Mouse (Mus musculus): ENCODE data around the gene Adprm.

Gene Adprm

DNA sequence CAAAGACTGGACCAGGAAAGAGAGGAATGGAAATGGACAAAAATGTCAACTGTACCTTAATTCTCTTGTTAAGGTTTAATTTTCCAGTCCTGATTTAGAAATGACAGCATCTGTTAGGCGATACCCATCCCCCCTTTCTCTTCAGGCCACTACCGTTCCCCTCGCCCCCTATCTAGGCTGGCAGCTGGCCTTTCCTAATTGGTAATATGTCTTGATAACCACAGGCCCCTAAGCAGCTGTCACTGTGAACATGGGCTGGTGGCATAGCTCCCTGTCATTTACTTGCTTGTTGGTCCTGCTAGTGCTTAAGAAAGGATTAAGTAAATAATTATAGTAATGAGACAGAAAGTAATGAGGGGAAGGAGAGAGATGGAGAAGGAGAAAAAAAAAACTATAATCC, 25.0 kb upstream of the Adprm start:
- in situ Hi-C loops (cut with MboI, MseI), result no loop called here

DNA sequence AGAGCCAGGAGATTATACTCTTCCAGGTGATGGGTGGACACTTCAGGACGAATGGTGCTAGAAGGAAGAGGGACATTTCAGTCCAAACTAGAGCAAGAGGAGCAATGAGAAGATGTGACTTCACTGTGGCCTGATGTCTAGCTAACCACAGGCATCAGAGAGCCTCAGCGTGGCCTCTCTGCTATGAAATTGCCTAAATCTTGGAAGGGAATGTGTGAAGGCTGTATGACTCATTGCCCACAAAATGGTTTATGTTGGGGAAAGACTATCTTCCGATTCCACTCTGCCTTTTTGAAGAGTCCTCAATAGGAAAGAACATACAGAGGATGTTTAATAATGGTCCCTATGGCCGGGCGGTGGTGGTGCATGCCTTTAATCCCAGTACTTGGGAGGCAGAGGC, 24.4 kb upstream of the Adprm start:
- in situ Hi-C loops (cut with MboI, MseI), result no loop called here

DNA sequence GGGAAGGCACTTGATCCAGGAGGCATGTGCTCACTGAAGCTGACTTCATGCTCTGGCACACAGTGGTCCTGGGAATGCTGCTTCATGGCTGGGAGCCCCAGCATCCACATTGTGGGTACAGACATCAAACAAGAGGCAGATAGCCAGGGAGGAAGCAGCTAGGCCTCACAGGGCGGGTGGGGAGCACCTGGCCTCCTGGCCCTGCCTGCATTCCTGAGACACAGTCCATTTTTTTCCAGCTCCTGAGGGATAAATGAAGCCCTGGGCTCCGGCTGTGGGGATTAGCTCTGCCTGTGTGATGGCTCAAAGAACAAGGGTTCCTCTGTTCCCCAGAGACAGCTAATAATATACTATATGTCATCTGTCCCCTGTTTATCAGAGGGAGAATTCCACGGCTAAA, 22.6 kb upstream of the Adprm start:
- in situ Hi-C loops (cut with MboI, MseI), result no loop called here

- in situ Hi-C loops (cut with MboI, MseI), result no loop called here
These were observed 20.3 kb upstream of the Adprm start for GRCm38 (mm10) chr11:67072615-67073130.

- in situ Hi-C loops (cut with MboI, MseI), result no loop called here
These were observed 15.3 kb upstream of the Adprm start for GRCm38 (mm10) chr11:67067741-67068140.

DNA sequence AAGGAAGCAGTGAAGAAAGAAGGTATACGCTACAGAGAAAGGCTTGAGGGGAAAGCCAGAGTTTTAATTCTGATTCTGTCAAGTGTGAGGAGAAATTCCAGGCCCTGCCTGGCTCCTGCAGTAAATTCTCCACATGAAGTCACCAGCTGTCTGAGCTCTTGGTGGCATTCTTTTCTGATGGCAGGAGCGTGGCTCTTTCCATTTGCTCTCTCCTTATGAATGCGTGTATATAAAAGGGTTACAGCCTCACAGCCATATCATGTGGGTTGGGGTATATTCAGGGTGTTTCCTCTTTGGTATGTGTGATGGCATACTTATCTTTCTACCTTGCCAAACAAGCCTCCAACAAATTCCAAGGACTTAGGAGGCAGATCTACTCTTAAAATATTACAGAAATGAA, 10.3 kb upstream of the Adprm start:
- in situ Hi-C loops (cut with MboI, MseI), result no loop called here

DNA sequence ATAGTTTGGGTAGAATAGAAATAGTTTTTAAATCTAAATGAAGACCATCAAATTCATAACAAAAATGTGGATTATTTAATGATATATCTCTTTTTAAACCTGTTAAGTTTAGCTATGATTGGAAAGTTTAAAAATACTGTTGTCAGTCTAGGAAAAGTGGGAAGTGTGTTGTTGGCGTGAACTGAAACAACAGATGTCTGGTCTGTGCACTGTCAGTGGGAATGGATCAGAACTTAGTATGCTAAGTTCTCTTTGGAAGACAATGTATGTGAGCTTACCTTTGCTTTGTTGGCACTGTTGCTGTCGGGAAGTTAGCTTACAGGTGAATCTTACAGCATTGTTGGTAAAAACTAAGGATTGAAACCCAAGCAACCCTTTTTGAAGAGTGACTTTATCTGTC, 8.9 kb upstream of the Adprm start:
- in situ Hi-C loops (cut with MboI, MseI), result no loop called here

DNA sequence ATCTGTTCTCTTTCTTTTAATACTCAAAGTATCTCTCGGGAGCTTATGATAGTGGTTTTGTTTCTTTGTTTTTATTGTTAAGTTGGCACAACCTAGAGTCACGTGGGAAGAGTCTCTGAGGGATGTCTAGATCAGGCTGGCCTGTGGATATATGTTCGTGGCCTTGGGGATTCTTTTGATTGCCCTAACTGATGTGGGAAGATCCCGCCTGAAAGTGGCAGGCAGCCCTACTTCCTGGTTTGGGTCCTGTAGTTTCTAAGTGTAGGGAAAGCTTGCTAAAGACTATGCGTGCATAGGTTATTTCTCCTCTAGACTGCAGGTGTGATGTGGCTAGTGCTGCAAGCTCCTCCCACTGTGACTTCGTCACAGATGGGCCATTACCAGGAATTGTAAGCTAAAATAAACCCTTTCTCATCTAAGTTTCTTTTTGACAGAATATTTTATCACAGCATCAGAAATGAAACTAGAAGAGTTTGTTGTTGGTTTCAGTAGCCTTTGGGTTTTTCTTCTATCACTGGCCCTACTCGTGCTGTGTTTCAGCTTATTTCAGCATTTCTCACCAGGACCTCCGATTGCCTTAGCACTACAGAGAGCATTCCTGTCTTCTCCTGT, 2.5 kb upstream of the Adprm start:
- in situ Hi-C loops (cut with MboI, MseI), result no loop called here

GRCm38 (mm10) chr11:67051676-67052320, 596 bp downstream of the Adprm start:
- in situ Hi-C loops (cut with MboI, MseI), result no loop called here

GRCm38 (mm10) chr11:67049256-67049655, 3.1 kb downstream of the Adprm start:
- in situ Hi-C loops (cut with MboI, MseI), result loop anchor here (25.0 kb wide), 1 partner anchor 1237 kb away; the partner anchor contains the start of gene Zkscan6

DNA sequence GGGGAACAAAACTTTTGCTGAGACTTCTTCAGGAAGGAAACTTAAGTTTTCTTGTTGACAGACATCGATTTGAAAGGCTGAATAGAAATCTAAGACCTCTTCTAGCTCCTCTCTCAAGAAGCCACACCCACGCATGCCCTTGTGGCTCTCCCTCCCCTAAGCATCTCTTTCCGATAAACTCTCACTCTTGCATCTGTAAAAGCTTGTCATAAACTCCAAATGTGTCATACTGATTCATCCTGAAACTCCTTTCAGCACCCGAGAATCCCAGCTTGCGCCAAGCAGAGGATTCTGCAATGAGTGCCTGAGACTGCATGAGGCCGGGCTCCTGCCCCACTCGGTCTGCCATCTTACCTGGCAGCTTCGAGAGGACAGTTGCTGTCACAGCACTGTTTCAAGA, 3.9 kb downstream of the Adprm start:
- in situ Hi-C loops (cut with MboI, MseI), result loop anchor here (25.0 kb wide), 1 partner anchor 1236 kb away; the partner anchor contains the start of gene Zkscan6

DNA sequence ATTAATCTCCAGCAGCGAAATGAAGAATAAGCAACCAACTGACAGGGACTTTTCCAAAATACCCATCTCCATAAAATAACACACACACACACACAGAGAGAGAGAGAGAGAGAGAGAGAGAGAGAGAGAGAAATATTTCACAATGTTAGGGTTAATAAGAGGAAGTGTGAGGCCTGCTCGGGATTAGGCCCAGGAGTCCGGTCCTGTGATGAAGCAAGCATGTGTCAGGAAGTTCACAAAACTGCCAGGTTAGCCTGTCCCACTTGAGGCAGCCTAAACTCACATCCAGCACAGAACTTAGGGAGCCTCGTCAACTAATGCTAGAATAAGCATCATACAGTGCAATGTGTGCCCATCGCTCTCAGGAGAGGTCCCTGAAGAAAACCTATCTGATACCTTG, 5.2 kb downstream of the Adprm start:
- in situ Hi-C loops (cut with MboI, MseI), result loop anchor here (25.0 kb wide), 1 partner anchor 1235 kb away; the partner anchor contains the start of gene Zkscan6

GRCm38 (mm10) chr11:67044959-67045358, 7.4 kb downstream of the Adprm start:
- in situ Hi-C loops (cut with MboI, MseI), result loop anchor here (25.0 kb wide), 1 partner anchor 1233 kb away; the partner anchor contains the start of gene Zkscan6

DNA sequence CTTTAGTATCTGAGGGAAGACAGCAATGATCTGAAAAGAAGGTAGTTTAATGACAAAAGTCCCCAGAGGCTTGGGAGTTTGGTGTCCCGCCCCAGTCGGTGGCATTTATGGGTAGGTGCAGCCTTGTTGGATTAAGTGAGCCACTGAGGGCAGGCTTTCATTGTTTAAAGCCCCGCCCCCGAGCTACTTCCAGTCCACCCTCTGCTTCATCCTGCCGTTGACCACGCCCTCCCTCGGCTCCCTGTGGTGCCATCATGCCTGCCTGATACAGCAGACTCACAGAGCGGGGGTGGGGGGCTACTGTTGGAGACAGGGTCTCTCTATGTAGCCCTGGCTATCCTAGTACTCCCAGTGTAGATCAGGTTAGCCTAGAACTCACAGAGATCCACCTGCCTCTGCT, 9.4 kb downstream of the Adprm start:
- in situ Hi-C loops (cut with MboI, MseI), result loop anchor here (25.0 kb wide), 1 partner anchor 1231 kb away; the partner anchor contains the start of gene Zkscan6

DNA sequence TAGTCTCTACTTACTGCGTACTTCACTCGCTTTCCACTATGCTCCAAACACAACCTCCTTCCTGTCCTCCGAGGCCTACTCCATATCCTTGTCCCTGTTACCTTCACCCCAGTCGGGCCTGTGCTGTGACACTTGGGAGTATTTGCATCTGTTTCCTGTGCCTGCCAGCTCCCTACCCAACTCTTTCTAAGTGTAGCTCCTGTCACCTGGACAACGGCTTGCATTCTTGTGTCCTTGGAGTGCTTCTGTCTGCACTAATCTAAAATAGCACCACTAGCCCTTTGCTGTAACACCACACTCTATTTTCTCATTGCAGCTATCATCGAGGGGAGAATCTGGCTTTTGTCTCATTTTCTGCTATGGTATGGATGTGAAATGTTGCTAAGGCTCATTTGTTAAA, 11.9 kb downstream of the Adprm start:
- in situ Hi-C loops (cut with MboI, MseI), result loop anchor here (25.0 kb wide), 1 partner anchor 1228 kb away; the partner anchor contains the start of gene Zkscan6

- in situ Hi-C loops (cut with MboI, MseI), result loop anchor here (25.0 kb wide), 1 partner anchor 1227 kb away; the partner anchor contains the start of gene Zkscan6
These were observed 12.6 kb downstream of the Adprm start for GRCm38 (mm10) chr11:67039799-67040198.

DNA sequence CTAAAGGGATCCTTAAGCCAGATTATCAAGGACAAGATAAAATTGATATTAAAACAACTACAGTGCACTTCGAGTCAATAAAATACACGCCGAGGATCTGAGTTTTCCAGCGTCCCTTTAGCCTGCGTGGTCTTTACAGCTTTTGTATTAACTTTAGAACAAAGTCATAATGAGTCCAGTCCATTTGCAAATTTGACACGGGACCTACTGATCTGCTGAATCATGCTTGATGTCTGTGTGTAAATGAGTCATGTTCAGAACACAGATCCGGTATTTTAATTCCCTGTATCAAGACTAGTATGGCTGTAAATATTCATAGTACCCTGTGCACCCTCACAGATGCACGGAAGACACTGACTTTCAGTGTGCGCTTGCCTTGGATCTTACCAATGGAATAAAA, 15.5 kb downstream of the Adprm start:
- in situ Hi-C loops (cut with MboI, MseI), result loop anchor here (25.0 kb wide), 1 partner anchor 1225 kb away; the partner anchor contains the start of gene Zkscan6

DNA sequence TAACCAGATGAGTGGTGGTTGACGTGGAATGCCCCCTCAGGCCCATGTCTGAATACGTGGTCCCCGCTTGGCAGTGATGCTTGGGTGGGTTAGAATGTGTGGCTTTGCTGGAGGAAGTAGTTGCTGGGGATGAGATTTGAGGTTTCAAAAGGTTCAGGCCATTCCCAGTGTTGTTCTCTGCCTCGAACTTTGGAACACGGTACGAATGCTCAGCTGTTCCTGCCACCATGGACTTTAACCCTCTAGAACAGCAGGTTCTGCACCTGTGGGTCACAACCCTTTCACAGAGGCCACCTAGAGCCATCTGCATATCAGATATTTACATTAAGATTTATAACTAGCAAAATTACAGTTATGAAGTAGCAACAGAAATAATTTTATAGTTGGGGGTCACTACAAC, 16.2 kb downstream of the Adprm start:
- in situ Hi-C loops (cut with MboI, MseI), result loop anchor here (25.0 kb wide), 1 partner anchor 1224 kb away; the partner anchor contains the start of gene Zkscan6

DNA sequence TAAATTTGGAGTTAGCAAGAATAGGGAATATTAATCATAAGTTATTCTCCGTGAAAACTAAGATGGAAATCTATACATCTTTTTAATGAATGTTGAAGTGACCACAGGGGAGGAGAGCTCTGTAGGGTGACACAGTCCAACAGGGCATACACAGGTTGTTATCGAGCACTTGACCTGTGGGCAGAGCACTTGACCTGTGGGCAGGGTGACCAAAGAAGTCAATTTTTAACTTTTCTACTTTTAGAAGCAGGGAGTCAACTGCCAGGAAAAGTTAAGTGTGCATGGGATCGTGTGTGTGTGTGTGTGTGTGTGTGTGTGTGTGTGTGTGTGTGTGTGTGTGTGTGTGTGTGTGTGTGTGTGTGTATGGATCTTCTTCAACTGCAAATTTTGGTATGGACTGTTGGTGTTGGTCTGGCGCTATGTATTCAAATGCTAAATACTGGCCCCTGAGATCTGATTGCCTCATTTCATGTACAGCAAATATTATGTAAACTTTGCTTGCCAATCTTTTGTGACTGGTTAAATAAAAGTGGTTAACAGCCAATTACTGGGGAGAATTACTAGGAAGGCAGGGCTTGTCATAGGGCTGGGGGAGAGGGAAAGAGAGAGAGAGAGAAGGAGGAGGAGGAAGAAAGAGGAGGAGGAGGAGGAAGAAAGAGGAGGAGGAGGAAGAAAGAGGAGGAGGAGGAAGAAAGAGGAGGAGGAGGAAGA, 17.5 kb downstream of the Adprm start:
- in situ Hi-C loops (cut with MboI, MseI), result loop anchor here (25.0 kb wide), 1 partner anchor 1223 kb away; the partner anchor contains the start of gene Zkscan6

GRCm38 (mm10) chr11:67031603-67031915, 20.8 kb downstream of the Adprm start:
- in situ Hi-C loops (cut with MboI, MseI), result loop anchor here (25.0 kb wide), 1 partner anchor 1219 kb away; the partner anchor contains the start of gene Zkscan6

DNA sequence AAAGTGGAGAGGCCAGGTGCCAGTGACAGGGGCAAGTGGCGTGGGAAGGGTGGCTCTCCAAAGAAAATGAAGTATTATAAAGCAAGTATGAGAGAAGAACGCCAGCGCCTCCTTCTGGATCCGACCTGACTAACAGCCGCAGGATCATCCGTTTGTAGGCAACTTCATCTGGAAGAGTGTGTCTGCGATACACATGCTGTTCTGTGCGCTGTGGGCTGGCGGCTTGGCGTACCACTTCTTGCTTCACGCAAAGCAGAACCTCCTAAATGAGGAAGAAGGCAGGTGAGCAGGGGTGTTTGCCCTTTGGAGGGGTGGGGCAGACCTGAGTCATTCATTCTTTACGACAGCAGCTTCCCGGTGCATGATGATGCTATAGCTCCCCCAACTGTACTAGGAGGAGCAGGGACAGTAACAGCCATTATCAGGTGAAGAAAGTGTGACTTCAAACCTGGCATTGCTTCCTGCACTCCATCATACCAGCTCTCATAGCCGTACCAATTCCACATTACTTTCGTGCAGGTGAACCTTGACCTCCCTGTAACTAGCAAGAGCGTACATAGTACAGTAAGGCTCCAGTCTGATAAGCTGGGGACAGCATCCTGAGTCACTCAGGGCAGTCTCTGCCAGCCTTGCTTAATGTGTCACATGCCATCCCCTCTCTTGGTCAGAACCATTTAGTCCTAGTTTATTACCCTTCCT, 21.3 kb downstream of the Adprm start:
- in situ Hi-C loops (cut with MboI, MseI), result loop anchor here (25.0 kb wide), 1 partner anchor 1219 kb away; the partner anchor contains the start of gene Zkscan6

Data from T-helper 1 cell (primary cell).